Mouse (Mus musculus): ENCODE results near the gene Mrpl48.

Gene Mrpl48

GRCm38 (mm10) chr7:100608130-100608741, at the start of gene Mrpl48:
Gene Mrpl48, minus strand, starts transcription at chr7:100608301.
- peak; percentile 46 for DNase-seq

GRCm38 (mm10) chr7:100656739-100657138, 48.6 kb upstream of the Mrpl48 start:
- DNase-seq: no peak

- DNase-seq: no peak
Measured at GRCm38 (mm10) chr7:100654441-100654840, 46.3 kb upstream of the Mrpl48 start.

DNA sequence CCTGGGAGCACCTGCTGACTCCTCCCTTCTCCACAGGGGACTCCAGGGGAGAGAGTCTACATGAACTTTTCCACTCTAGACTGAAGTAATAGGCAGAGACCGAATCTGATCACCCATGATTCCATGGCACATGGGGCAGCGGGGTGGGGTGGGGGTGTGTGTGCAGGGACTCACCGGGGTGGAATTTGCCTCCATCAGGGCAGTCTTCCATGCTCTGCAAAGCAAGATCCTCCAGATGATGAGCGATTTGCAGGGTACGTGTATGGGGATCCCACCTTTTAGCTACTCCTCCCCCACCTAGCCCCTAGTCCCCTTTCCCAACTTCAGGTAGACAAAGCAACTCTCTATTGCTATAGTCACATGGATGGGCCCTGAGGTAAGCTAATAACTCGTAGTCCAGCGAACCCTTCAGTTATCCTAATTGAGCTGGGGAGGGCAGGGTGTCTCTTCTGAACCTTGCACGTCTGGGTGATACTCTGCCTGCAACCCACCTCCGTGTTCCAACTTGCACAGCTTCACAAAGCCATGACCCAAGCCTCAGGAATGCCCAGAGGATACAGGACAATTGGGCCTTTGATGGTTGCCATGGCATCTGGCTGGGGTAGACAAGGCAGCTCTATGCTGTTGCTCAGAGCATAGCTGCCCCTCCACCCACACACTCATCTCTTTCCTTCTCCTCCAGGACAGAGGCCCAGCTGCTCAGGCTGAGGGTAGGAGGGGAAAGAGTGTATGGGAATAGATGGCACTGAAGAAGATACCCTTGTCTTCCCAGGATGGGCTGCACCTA, 45.6 kb upstream of the Mrpl48 start:
- no peak for DNase-seq

- no peak for DNase-seq
Measured at GRCm38 (mm10) chr7:100651011-100651410, 42.9 kb upstream of the Mrpl48 start.

- no peak for DNase-seq
Measured at GRCm38 (mm10) chr7:100650421-100650820, 42.3 kb upstream of the Mrpl48 start.

- DNase-seq: no peak
Measured at GRCm38 (mm10) chr7:100649826-100650225, 41.7 kb upstream of the Mrpl48 start.

DNA sequence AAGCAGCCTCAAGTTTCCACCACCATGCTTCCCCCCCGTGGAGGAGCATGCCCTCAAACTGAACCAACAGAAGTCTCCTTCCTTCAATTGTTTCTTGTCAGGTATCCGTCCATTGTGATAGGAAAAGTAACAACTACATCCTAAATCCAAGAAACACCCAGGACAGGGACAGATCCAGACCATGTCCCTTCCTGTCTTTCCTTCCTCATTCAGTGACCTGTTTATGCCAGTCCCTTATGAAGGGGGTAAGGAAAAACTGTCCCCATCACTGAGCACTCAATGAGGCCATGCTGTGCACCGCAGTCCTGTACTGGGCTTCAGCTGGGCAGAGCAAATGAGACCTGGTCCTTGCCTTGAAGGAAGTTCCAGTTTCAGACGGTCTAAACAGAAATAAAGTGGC, 41.0 kb upstream of the Mrpl48 start:
- peak; percentile 5 for DNase-seq

DNA sequence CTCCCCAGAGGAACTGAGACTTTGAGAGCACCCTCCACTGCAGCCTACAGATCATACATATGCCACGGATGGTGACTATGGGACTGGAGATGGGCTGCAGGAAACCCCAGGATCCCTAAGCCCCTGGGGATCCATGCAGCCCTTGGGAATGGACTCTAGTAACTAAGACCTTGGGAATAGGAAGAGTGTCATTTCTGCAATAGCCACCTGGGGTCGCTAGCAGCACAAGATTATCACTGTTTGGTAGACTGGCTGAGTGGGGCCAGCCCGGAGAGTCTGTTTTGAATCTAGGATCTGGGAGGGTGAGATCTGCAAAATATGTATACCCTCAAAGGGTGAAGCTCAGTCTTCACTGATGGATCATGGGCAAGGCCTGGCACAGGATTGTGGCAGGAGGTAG, 37.0 kb upstream of the Mrpl48 start:
- peak; percentile 88 for DNase-seq

- DNase-seq: no peak
Measured at GRCm38 (mm10) chr7:100642413-100642812, 34.3 kb upstream of the Mrpl48 start.

DNA sequence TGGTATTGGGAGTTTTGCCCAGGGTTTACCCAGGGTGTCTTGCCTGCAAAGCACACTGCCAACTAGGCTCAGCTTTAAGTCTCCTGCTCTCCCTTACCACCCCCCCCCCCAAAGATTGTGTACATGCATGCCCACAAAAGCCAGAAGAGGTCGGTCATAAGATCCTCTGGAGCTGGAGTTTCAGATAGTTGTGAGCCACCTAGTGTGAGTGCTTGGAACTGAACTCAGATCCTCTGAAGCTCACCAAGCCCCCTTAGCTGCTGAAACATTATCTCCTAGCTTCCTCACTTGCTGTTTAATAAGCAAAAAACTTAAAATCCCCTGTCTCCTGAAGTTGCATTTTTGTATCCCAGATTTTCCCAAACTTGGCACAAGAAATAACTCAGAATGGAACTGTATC, 29.6 kb upstream of the Mrpl48 start:
- DNase-seq: peak; percentile 61

DNA sequence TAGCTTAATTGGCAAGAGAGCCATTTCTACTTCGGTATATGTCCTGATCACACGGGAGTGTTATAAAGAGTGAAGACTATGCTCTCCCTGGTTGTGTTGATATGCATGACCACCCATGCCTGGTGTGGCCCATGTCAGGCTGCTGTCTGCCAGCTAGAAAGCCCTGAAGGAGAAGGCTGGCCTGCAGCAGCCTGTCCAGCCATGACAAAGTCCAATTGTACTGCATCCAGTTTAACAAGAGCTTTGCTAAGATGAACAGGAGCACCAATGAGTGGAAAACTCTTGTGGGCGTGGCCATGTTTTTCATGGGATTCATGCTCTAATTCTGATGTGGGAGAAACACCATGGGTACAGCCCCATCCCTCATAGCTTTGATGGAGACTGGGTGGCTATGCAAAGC, 16.4 kb upstream of the Mrpl48 start:
- DNase-seq: no peak

DNA sequence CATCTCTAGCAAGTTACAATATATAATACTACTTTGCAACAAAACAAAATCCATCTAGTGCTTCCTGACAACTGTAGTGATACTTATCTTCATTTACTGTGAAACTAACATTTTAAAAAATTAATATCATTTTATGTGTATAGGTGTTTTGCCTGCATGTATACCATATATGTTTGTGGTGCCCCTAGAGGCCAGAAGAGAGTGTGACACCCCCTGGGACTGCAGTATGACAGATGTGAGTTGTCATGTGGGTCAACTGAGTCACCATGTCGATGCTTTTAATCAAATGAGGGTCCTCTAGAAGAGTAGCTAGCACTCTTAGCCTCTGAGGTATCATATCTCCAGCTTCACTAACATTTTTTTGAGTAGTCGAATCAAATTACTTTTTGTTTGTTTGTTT, 14.2 kb upstream of the Mrpl48 start:
- DNase-seq: no peak

GRCm38 (mm10) chr7:100616121-100616857, 8.2 kb upstream of the Mrpl48 start:
- no peak for DNase-seq

GRCm38 (mm10) chr7:100608910-100609309, 809 bp upstream of the Mrpl48 start:
- DNase-seq: no peak

GRCm38 (mm10) chr7:100607214-100608129, 629 bp downstream of the Mrpl48 start, which contains the start of gene Rab6a:
Gene Rab6a, plus strand, starts transcription at chr7:100607410.
- DNase-seq: peak; percentile 99

- no peak for DNase-seq
Measured at GRCm38 (mm10) chr7:100600211-100600610, 7.9 kb downstream of the Mrpl48 start.

GRCm38 (mm10) chr7:100593349-100593748, 14.8 kb downstream of the Mrpl48 start:
- no peak for DNase-seq

GRCm38 (mm10) chr7:100591522-100591852, 16.6 kb downstream of the Mrpl48 start:
- no peak for DNase-seq

- peak; percentile 94 for DNase-seq
Measured at GRCm38 (mm10) chr7:100590845-100591521, 17.1 kb downstream of the Mrpl48 start.

DNA sequence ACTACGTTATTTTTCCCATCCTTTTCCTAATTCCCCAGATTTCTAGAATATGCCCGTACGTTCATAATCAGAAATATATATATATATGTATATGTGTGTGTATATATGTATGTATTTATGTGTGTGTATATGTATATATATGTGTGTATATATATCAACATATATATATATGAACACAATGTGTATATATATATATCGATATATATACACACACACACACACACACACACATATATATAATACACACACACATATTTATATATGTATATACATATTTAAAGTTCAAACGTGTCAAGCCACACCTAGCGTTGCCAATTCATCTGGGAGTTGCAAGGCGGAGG, 17.6 kb downstream of the Mrpl48 start:
- DNase-seq: no peak

DNA sequence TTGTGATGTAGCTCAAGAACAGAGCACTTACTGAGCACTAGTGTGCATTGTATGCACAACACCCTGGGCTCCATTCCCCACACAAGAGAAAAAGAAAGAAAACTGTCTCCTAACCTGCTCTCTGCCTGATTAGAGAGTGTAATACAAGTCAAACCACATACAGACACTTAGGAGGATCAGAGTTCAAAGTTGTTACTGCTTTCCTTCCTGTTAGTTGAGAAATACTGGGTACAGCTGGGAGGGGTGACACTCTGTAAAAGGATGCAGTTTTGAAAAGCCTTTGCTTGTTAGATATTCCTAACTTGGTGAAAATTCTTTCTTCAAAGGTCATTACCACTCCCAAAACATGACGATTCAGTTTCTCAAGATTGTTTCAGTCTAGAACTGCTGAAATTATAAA, 18.3 kb downstream of the Mrpl48 start:
- DNase-seq: peak; percentile 32
